Mouse (Mus musculus) cerebellum, adult 2 months (tissue): Measurements from ENCODE around the gene Lgals1. TPM values are rescaled to one million over a fixed set of nuclear protein-coding genes. Genes with fewer than 3 reads are reported as not detected.

Experiments used
- DNase-seq, 2 experiments: peaks; one replicate each; pipeline ENCODE4 v3.0.0; 2021
- H3K27ac ChIP-seq: fragments of 200-500 bp; 2 replicates; pipeline ENCODE4 v1.5.1; 2012; ENCODE audit warnings: low read length, control low read depth, inconsistent platforms; ENCODE audit not compliant: insufficient read depth
- H3K27me3 ChIP-seq: fragments of 200-500 bp; 2 replicates; pipeline ENCODE4 v1.6.1; 2012; ENCODE audit warnings: inconsistent platforms, mild to moderate bottlenecking, low read length, moderate library complexity; ENCODE audit not compliant: control insufficient read depth, insufficient read depth
- H3K4me1 ChIP-seq: fragments of 200-500 bp; 2 replicates; pipeline ENCODE4 v1.6.1; 2011; ENCODE audit warnings: low read length; ENCODE audit not compliant: control insufficient read depth, insufficient read depth
- H3K4me3 ChIP-seq: fragments of 200-500 bp; replicated peaks from 2 replicates; pipeline ENCODE3; 2011; ENCODE audit warnings: mild to moderate bottlenecking, low read depth, low read length, control low read depth; ENCODE audit not compliant: insufficient read depth
- CTCF ChIP-seq: fragments of 200-500 bp; IDR thresholded peaks from 2 replicates; pipeline ENCODE4 v1.5.1; 2011; ENCODE audit warnings: low read depth, mild to moderate bottlenecking, control low read depth, low read length, moderate library complexity, borderline replicate concordance; ENCODE audit not compliant: insufficient read depth
- POLR2A ChIP-seq: fragments of 200-500 bp; IDR thresholded peaks from 2 replicates; pipeline ENCODE4 v1.6.1; 2011; ENCODE audit warnings: low read length, control low read depth, borderline replicate concordance; ENCODE audit not compliant: insufficient read depth
- WGBS: fragments of 180-500 bp; shearing (Covaris S2); methylation state at CpG from one replicate; pipeline ENCODE4 v1.1.7; 2018; 5-methylcytosine and 5-hydroxymethylcytosine counted together
- polyA plus RNA-seq: library from polyadenylated mRNA; depleted of rRNA; stranded (reverse); fragments of >200 nt; gene quantifications from 2 replicates; pipeline ENCODE4 v1.2.3, GENCODE M21; 2012

Lgals1 gene
- polyA plus RNA-seq, 1 experiment, result 71.7 TPM

DNA sequence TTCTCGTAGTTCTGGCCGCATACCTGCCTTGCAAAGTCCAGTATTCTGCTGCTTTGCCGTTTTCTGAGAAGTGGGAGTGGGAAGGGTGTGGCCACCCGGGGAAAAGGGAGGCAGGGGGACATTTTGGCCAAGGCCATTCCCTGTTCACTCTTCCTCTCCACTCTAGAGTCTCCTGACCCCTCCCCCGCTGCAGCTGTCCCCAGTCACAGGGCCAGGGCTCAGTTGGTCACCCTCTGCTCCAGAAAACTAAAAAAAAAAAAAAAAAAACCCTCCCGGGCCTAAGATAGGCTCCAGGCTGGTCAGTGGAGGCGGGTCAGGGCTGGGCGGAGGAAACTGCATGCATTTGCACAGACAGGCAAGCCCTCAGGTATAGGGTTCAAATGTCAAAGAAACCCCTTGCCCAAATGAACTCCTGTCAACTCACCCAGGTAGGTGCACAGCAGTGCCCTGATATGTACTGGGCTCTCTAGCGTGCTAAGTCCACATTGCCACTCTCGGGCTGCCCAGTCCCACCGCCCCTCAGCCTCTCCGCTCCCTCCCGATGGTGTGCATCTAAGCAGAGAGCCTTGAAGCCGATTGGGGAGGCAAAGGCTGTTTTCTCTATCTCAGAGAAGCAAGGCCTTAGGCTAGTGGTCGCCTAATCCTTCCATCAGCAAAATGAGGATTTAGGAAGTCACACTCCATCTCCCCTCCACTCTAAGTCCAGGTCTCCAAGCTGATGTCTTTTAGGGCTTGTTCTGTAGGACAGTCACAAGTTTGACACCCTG is 679 bp downstream of the Lgals1 start:
- Histone ChIP-seq H3K4me3 (peak overlapping the region; percentile 44), H3K4me1 (peaks cover 25% of the 10 kb centered on the region), H3K27me3 (no peaks in the 10 kb centered on the region), H3K27ac (no peak overlapping the region)
- 42% methylated on average over 15 of the region's 15 CpGs for WGBS
- DNase-seq, result peak; percentile 44 to 45
- TF ChIP-seq CTCF, result no peak
- no peak for TF ChIP-seq POLR2A

DNA sequence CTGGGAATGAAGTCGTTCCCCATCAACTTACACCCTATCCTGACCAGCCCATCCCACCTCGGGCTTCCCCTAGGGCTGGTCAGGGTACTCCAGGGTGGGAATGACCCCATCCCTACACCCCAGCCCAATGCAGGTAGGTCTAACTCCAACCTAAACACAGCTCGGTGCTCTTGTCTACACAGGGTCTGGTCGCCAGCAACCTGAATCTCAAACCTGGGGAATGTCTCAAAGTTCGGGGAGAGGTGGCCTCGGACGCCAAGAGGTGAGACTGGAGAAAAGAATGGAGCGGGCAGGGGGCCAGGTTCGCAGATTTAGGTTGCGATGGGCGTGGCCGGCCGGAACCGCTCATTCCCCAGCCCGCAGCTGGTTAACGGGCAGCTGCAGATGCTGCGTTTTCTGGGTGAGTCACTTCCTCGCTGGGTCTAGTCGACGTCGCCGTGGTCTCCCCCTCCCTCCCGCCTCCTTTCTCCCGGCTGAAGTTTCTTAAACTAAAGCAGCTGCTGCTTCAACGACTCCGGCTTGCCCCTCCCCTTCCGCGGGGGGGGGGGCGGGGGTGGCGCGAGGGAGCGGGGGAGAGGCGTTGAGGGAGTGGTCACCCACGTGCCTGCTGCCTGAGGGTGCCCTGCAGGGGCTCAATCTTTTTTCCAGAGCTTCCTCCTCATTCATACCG is 1.4 kb downstream of the Lgals1 start:
- H3K4me1 ChIP-seq, result peaks cover 25% of the 10 kb centered on the region
- H3K27me3 ChIP-seq, result no peaks in the 10 kb centered on the region
- no peak overlapping the region for H3K27ac ChIP-seq
- WGBS, result 3% methylated on average over 26 of the region's 35 CpGs
- no peak for DNase-seq
- no peak overlapping the region for H3K4me3 ChIP-seq
- TF ChIP-seq POLR2A (no peak), CTCF (no peak)

DNA sequence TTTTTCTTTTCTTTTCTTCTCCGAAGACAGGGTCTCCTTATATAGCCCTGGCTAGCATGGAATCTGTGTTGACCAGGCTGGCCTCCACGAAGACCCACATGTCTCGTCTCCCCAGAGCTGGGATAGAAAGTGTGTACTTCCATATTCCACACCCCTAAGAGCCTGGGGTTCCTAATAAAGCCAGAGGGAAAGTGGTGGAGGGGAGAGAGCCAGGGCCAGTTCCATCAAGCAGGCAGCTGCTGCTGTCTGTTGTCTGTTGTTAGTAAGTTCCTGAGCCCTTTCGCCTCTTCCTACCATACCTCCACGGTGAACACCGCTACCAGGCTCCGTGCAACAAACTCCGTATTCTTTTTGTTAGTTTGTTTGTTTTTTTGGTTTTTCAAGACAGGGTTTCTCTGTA is 2.0 kb downstream of the Lgals1 start:
- WGBS, result 72% methylated on average over 8 of the region's 8 CpGs
- Histone ChIP-seq H3K27ac (no peak overlapping the region), H3K27me3 (no peaks in the 10 kb centered on the region), H3K4me1 (peaks cover 25% of the 10 kb centered on the region), H3K4me3 (no peak overlapping the region)
- no peak for DNase-seq
- TF ChIP-seq CTCF, result no peak
- no peak for TF ChIP-seq POLR2A

DNA sequence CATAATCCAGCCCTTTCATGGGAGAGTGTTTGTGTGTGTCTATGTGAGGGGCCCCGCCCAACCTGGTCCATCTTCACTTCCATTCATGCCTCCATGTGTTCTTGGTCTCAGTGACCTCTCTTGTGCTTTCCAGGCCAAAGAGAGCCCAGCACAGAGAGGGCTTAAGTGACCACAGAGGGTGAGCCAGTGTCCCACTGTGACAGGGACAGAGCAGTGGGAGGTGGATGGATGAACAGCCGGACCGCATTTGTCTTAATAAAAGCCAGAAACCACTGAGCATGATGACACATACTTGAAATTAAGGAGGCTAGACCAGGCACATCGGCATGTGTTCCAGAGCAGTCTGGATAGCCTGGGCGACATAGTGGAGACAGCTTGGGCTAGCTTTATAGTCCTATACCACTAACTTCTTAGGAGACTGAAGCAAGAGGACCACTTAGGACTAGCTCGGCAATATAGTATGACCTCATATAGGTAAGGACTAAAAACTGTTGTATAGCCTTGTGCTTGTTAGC is 3.7 kb downstream of the Lgals1 start:
- no peak overlapping the region for H3K27ac ChIP-seq
- H3K4me3 ChIP-seq, result no peak overlapping the region
- H3K4me1 ChIP-seq, result peaks cover 23% of the 10 kb centered on the region
- H3K27me3 ChIP-seq, result no peaks in the 10 kb centered on the region
- DNase-seq, result no peak
- 81% methylated on average over 6 of the region's 6 CpGs for WGBS
- no peak for TF ChIP-seq CTCF
- no peak for TF ChIP-seq POLR2A

DNA sequence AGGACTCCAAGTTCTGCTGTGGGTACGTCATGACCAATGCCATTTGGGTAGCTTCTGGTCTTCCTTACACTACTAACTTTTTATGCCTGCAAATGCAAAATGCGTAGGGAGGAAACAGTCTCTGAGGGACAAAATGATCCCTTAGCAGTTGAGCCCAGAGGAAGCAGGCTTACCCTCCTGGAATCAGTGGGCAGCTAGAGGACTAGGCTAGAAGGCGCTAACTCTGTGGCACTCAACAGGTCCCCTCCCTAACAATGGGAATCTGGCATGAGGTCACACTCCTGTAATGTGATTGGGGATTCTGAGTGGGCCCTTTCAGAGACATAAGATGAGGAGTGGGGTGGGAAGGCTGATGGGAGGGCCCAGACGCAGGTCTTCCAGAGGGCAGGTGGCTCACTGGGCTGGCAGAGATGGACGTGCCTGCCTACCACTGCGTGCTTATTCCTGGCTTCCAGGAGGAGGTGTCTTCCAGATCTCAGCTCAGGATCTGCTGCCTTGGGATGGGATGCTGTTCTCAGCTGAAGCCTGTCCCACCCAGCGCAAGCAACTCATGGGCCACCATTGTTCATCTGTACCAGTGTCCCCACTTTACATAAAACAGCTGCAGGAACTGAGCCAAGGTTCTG is 4.4 kb downstream of the Lgals1 start:
- no peak for DNase-seq
- WGBS, result 85% methylated on average over 7 of the region's 7 CpGs
- no peak for TF ChIP-seq POLR2A
- no peak for TF ChIP-seq CTCF
- Histone ChIP-seq H3K4me1 (peaks cover 16% of the 10 kb centered on the region), H3K27me3 (no peaks in the 10 kb centered on the region), H3K27ac (no peak overlapping the region), H3K4me3 (no peak overlapping the region)

DNA sequence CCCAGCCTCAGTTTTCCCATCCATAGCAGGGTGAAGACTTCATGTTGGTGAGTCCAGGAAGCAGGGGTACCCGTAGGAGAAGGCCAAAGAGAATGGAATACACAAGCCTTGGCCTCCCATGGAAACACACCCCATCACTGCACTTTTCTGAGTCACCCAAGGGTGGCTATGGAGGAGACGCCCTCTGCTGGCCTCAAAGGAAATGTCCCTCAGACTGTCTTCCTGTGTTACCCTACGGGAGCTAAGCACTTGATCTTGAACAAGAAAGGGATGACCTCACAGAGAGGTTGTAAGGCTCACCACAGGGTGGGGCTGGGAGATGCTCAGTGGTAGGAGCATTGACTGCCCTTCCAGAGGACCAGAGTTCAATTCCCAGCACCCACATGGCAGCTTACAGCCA is 5.1 kb downstream of the Lgals1 start:
- 14% methylated on average over 3 of the region's 3 CpGs for WGBS
- Histone ChIP-seq H3K4me1 (peaks cover 12% of the 10 kb centered on the region), H3K4me3 (no peak overlapping the region), H3K27me3 (no peaks in the 10 kb centered on the region), H3K27ac (no peak overlapping the region)
- TF ChIP-seq POLR2A (no peak), CTCF (peak; percentile 63)
- DNase-seq, result no peak

DNA sequence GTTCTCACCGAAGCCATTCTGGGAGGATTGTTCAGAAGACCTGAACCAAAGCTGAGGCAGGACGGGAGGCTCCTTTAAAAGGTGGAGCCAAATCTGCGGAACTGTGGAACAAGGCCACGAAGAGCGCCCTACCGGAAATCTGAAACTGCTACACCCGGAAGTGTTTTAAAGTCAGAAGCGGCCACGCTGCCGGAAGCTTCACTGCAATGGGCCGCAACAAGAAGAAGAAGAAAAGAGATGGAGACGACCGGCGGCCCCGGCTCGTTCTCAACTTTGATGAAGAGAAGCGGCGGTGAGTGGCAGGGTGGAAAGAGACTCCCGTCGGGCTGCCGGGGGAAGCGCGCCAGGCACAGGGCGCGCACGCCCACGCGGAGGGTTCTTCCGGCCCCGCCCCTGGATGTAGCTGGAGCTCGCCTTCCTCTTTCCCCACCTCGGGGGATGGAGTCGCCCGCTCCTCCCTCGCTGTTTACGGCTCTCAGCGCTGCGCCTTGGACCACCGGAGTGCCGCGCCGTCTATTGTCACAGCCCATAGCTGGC is 8.3 kb downstream of the Lgals1 start, which contains the start of gene Nol12:
Nol12 (plus strand) TSS at position 150 of the 537 bp plus-strand sequence.
- peak; percentile 85 to 89 for DNase-seq
- TF ChIP-seq CTCF (no peak), POLR2A (peak; percentile 62)
- under 1% methylated on average over 42 of the region's 42 CpGs for WGBS
- peaks cover 4% of the 10 kb centered on the region; the same call in 1 of the 2 replicates for H3K4me1 ChIP-seq
- no peaks in the 10 kb centered on the region for H3K27me3 ChIP-seq
- peak within 1 kb of the TSS; percentile 35 for H3K27ac ChIP-seq
- H3K4me3 ChIP-seq, result peak within 1 kb of the TSS; percentile 94

DNA sequence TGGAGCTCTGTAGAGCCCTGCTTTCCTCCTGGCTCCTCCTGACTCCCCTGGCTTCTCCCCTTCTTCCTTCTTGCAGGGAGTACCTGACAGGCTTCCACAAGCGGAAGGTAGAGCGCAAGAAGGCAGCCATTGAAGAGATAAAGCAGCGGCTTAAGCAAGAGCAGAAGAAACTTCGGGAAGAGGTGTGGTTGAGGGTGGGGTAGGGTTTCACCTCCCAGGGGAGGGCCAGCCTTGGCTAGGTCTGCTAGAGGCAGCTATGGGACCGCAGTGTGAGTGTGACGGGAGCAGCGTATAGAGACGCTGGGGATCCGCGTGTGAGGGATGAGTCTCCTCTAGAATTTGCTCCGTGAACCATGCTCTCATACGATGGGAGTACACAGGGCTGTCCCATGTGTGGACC is 9.9 kb downstream of the Lgals1 start:
- no peak for TF ChIP-seq POLR2A
- no peak for TF ChIP-seq CTCF
- H3K4me3 ChIP-seq, result no peak overlapping the region
- peaks cover 4% of the 10 kb centered on the region; the same call in 1 of the 2 replicates for H3K4me1 ChIP-seq
- WGBS, result 90% methylated on average over 12 of the region's 12 CpGs
- H3K27me3 ChIP-seq, result no peaks in the 10 kb centered on the region
- no peak overlapping the region for H3K27ac ChIP-seq
- no peak for DNase-seq
